Mouse (Mus musculus): ENCODE data around the gene Olfr1340. TPM values are rescaled to one million over a fixed set of nuclear protein-coding genes. Genes with fewer than 3 reads are reported as not detected.

Gene Olfr1340
- total and polyA plus RNA-seq, 2 experiments = not detected

DNA sequence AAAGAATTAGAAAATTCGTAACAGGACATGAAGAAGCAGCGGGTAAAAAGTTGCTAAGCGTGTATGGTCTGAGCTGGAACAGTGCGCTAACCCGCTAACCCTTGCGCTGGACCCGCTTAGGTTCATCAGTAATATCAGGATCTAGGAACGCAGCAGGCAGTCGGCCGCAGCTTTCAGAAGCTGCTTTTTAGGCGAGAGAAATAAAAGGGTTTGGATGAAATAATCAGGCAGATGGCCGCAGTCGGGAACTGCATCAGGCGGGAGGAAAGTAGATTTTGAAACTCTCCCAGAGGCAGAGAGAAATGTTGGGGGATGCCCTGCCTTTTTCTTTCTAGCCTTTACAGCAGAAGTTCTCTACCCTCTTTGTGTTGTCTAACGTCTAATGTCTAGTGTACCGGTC lies 21.9 kb downstream of the Olfr1340 start:
- Histone ChIP-seq H3K27me3 (ENCODE audit: control insufficient read depth, insufficient read depth, low read length) (peaks cover 5% of the 10 kb centered on the region; the same call in 1 of the 2 replicates), H3K4me1 (ENCODE audit: control insufficient read depth, insufficient read depth, low read length) (no peaks in the 10 kb centered on the region), H3K4me3 (ENCODE audit: insufficient read depth, low read depth, low read length) (no peak overlapping the region), H3K36me3 (ENCODE audit: control insufficient read depth, insufficient read depth, low read length) (no peaks in the 10 kb centered on the region), H3K79me2 (ENCODE audit: control insufficient read depth, insufficient read depth, low read length) (no peaks in the 10 kb centered on the region), H3K27ac (replicated peaks; ENCODE audit: insufficient read depth, low read depth, low read length) (no peak overlapping the region), H3K9ac (ENCODE audit: low read depth, low read length) (no peak overlapping the region)
- DNase-seq (ENCODE audit: extremely low read depth, low read depth, low spot score) = no peak
- WGBS = 18% methylated on average over 16 of the region's 16 CpGs
- no peak for TF ChIP-seq CTCF (IDR thresholded peaks at IDR 0.05; ENCODE audit: low read depth, low read length)

GRCm38 (mm10) chr4:118758637-118759036 lies 38.7 kb downstream of the Olfr1340 start, which contains the start of gene Olfr1338:
Gene Olfr1338, minus strand, starts transcription at chr4:118758737.
- H3K4me1 ChIP-seq (ENCODE audit: control insufficient read depth, insufficient read depth, low read length) = no peaks in the 10 kb centered on the region
- no peak within 1 kb of the TSS for H3K27ac ChIP-seq (replicated peaks; ENCODE audit: insufficient read depth, low read depth, low read length)
- H3K4me3 ChIP-seq (ENCODE audit: insufficient read depth, low read depth, low read length) = no peak within 1 kb of the TSS
- no peaks in the 10 kb centered on the region for H3K27me3 ChIP-seq (ENCODE audit: control insufficient read depth, insufficient read depth, low read length)
- 97% methylated on average over 1 of the region's 1 CpGs for WGBS
- H3K79me2 ChIP-seq (ENCODE audit: control insufficient read depth, insufficient read depth, low read length) = no peaks in the 10 kb centered on the region
- TF ChIP-seq CTCF (IDR thresholded peaks at IDR 0.05; ENCODE audit: low read depth, low read length) = no peak
- H3K9ac ChIP-seq (ENCODE audit: low read depth, low read length) = no peak within 1 kb of the TSS
- H3K36me3 ChIP-seq (ENCODE audit: control insufficient read depth, insufficient read depth, low read length) = no peaks in the 10 kb centered on the region
- no peak for DNase-seq (ENCODE audit: extremely low read depth, low read depth, low spot score)

Other genes starting within 250 kb of the Olfr1340 start
- gene Tie1, start 230.1 kb upstream of the Olfr1340 start, total RNA-seq (2014; rRNA removed) = 6.6 and 9.6 TPM in 2 replicates
- 6.7 and 8.9 TPM in 2 replicates for gene Tie1, start 230.1 kb upstream of the Olfr1340 start, polyA plus RNA-seq (2012; rRNA removed)
- 19.8 and 21.5 TPM in 2 replicates for gene 2610528J11Rik, start 193.1 kb upstream of the Olfr1340 start, total RNA-seq (2014; rRNA removed)
- 52.6 and 54.6 TPM in 2 replicates for gene 2610528J11Rik, start 193.1 kb upstream of the Olfr1340 start, polyA plus RNA-seq (2012; rRNA removed)
- 2.9 and 3.5 TPM in 2 replicates for gene Tmem125, start 176.1 kb upstream of the Olfr1340 start, total RNA-seq (2014; rRNA removed)
- gene Tmem125, start 176.1 kb upstream of the Olfr1340 start, polyA plus RNA-seq (2012; rRNA removed) = 13.1 and 17.5 TPM in 2 replicates
- not detected in 2 replicates for gene Cfap57, start 99.4 kb upstream of the Olfr1340 start, total RNA-seq (2014; rRNA removed)
- gene Cfap57, start 99.4 kb upstream of the Olfr1340 start, polyA plus RNA-seq (2012; rRNA removed) = not detected in 2 replicates
- gene Ebna1bp2, start 99.3 kb upstream of the Olfr1340 start, total RNA-seq (2014; rRNA removed) = 19.6 and 19.9 TPM in 2 replicates
- gene Ebna1bp2, start 99.3 kb upstream of the Olfr1340 start, polyA plus RNA-seq (2012; rRNA removed) = 10.3 and 13.0 TPM in 2 replicates
- not detected in 2 replicates for gene Olfr62, start 61.2 kb upstream of the Olfr1340 start, total RNA-seq (2014; rRNA removed)
- gene Olfr62, start 61.2 kb upstream of the Olfr1340 start, polyA plus RNA-seq (2012; rRNA removed) = not detected in 2 replicates
- not detected in 2 replicates for gene Olfr1342, start 27.4 kb upstream of the Olfr1340 start, total RNA-seq (2014; rRNA removed)
- gene Olfr1342, start 27.4 kb upstream of the Olfr1340 start, polyA plus RNA-seq (2012; rRNA removed) = not detected in 2 replicates
- gene Olfr1341, start 16.6 kb upstream of the Olfr1340 start, total RNA-seq (2014; rRNA removed) = not detected in 2 replicates
- not detected in 2 replicates for gene Olfr1341, start 16.6 kb upstream of the Olfr1340 start, polyA plus RNA-seq (2012; rRNA removed)
- gene Olfr1339, start 12.0 kb downstream of the Olfr1340 start, total RNA-seq (2014; rRNA removed) = not detected in 2 replicates
- not detected in 2 replicates for gene Olfr1339, start 12.0 kb downstream of the Olfr1340 start, polyA plus RNA-seq (2012; rRNA removed)
- not detected in 2 replicates for gene Olfr1338, start 38.6 kb downstream of the Olfr1340 start, total RNA-seq (2014; rRNA removed)
- gene Olfr1338, start 38.6 kb downstream of the Olfr1340 start, polyA plus RNA-seq (2012; rRNA removed) = not detected in 2 replicates
- gene Olfr1337, start 62.4 kb downstream of the Olfr1340 start, total RNA-seq (2014; rRNA removed) = not detected in 2 replicates
- not detected in 2 replicates for gene Olfr1337, start 62.4 kb downstream of the Olfr1340 start, polyA plus RNA-seq (2012; rRNA removed)
- not detected in 2 replicates for gene Olfr1335, start 89.8 kb downstream of the Olfr1340 start, total RNA-seq (2014; rRNA removed)
- gene Olfr1335, start 89.8 kb downstream of the Olfr1340 start, polyA plus RNA-seq (2012; rRNA removed) = not detected in 2 replicates
- not detected in 2 replicates for gene Olfr1333, start 116.1 kb downstream of the Olfr1340 start, total RNA-seq (2014; rRNA removed)
- not detected in 2 replicates for gene Olfr1333, start 116.1 kb downstream of the Olfr1340 start, polyA plus RNA-seq (2012; rRNA removed)
- gene Olfr1331, start 144.5 kb downstream of the Olfr1340 start, total RNA-seq (2014; rRNA removed) = not detected in 2 replicates
- gene Olfr1331, start 144.5 kb downstream of the Olfr1340 start, polyA plus RNA-seq (2012; rRNA removed) = not detected in 2 replicates
- not detected in 2 replicates for gene Olfr1330, start 168.5 kb downstream of the Olfr1340 start, total RNA-seq (2014; rRNA removed)
- gene Olfr1330, start 168.5 kb downstream of the Olfr1340 start, polyA plus RNA-seq (2012; rRNA removed) = not detected in 2 replicates
- gene Olfr1329, start 197.3 kb downstream of the Olfr1340 start, total RNA-seq (2014; rRNA removed) = not detected in 2 replicates
- gene Olfr1329, start 197.3 kb downstream of the Olfr1340 start, polyA plus RNA-seq (2012; rRNA removed) = not detected in 2 replicates
- 0.20 TPM in 1 of 2 replicates, not detected in the other for gene Olfr1328, start 218.5 kb downstream of the Olfr1340 start, total RNA-seq (2014; rRNA removed)
- not detected in 2 replicates for gene Olfr1328, start 218.5 kb downstream of the Olfr1340 start, polyA plus RNA-seq (2012; rRNA removed)
- gene Lao1, start 241.4 kb downstream of the Olfr1340 start, total RNA-seq (2014; rRNA removed) = not detected in 2 replicates
- not detected in 2 replicates for gene Lao1, start 241.4 kb downstream of the Olfr1340 start, polyA plus RNA-seq (2012; rRNA removed)

Measured in liver, adult 2 months (tissue).